Mouse (Mus musculus) erythroblast, embryonic 14.5 days (primary cell): Measurements from ENCODE around the gene Mybpc1. TPM values are rescaled to one million over a fixed set of nuclear protein-coding genes. Genes with fewer than 3 reads are reported as not detected.

Experiments
- H3K27me3 ChIP-seq: 2 replicates; pipeline ENCODE4 v1.6.1; 2012; ENCODE audit warnings: inconsistent platforms; ENCODE audit not compliant: control insufficient read depth
- H3K36me3 ChIP-seq: 2 replicates; pipeline ENCODE4 v1.6.1; 2012; ENCODE audit warnings: mild to moderate bottlenecking, inconsistent platforms; ENCODE audit not compliant: control insufficient read depth
- H3K4me1 ChIP-seq: 2 replicates; pipeline ENCODE4 v1.6.1; 2012; ENCODE audit warnings: inconsistent platforms; ENCODE audit not compliant: control insufficient read depth
- H3K4me3 ChIP-seq: replicated peaks from 2 replicates; pipeline ENCODE3; 2012; ENCODE audit warnings: moderate library complexity, mild to moderate bottlenecking, inconsistent platforms
- H3K9me3 ChIP-seq: 2 replicates; pipeline ENCODE4 v1.6.1; 2012; ENCODE audit warnings: low read length, inconsistent platforms, mixed read lengths; ENCODE audit not compliant: control insufficient read depth
- GATA1 ChIP-seq: IDR thresholded peaks from 2 replicates; pipeline ENCODE4 v1.6.1; 2012; ENCODE audit warnings: low read length, inconsistent platforms, mixed read lengths
- TAL1 ChIP-seq: IDR thresholded peaks from 3 replicates; pipeline ENCODE4 v1.6.1; 2012; ENCODE audit warnings: low read length, inconsistent platforms, mixed read lengths
- polyA plus RNA-seq: library from polyadenylated mRNA; stranded (reverse); fragments of >175 nt; gene quantifications from 2 replicates; pipeline ENCODE4 v1.2.3, GENCODE M21; 2012

The Mybpc1 gene
- polyA plus RNA-seq, 1 experiment, result not detected

GRCm38 (mm10) chr10:88578651-88579050 is 26.3 kb downstream of the Mybpc1 start:
- TF ChIP-seq TAL1 (no peak), GATA1 (no peak)
- H3K27me3 ChIP-seq, result no peaks in the 10 kb centered on the region
- H3K4me3 ChIP-seq, result no peak overlapping the region
- no peaks in the 10 kb centered on the region for H3K9me3 ChIP-seq
- H3K36me3 ChIP-seq, result no peaks in the 10 kb centered on the region
- H3K4me1 ChIP-seq, result no peaks in the 10 kb centered on the region

GRCm38 (mm10) chr10:88574115-88574635 is 30.8 kb downstream of the Mybpc1 start:
- H3K4me3 ChIP-seq, result no peak overlapping the region
- no peaks in the 10 kb centered on the region for H3K9me3 ChIP-seq
- H3K4me1 ChIP-seq, result no peaks in the 10 kb centered on the region
- H3K27me3 ChIP-seq, result no peaks in the 10 kb centered on the region
- no peaks in the 10 kb centered on the region for H3K36me3 ChIP-seq
- no peak for TF ChIP-seq TAL1
- TF ChIP-seq GATA1, result no peak

DNA sequence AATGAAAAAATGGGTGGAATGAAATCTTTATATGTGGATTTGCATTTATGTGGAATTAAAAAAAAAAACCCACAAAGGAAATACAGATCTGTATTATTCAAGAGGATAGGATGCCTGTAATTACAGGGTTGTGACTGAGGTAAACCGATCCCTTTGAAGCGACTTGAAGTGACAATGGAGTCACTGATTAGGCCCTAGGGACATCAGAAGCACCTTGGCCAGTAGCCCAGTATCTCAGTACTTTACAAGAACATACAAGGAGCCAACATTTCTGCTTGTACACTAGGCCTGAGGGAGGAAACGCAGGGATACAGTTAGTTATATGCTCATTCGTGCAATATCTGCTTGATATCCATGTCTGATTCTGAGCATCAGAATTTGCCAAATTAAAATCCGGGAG is 32.8 kb downstream of the Mybpc1 start:
- Histone ChIP-seq H3K9me3 (no peaks in the 10 kb centered on the region), H3K27me3 (no peaks in the 10 kb centered on the region), H3K4me1 (no peaks in the 10 kb centered on the region)

DNA sequence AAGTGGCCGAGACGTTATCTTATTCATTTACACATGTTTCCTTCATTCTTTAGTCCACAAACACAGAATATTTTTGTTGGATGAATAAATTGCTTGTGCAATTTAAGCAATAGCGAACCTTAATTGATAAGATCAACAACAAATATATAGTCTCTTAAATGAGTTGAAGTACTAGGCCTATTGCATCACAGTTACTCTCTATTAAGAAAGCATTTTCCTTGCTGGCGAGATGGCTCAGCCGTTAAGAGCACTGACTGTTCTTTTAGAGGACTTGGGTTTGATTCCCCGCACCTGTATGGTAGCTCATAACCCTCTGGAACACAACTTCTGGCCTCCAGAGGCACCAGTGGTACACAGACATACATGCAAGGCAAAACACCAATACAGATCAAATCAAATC is 47.9 kb downstream of the Mybpc1 start:
- TF ChIP-seq GATA1 (no peak), TAL1 (no peak)
- peaks cover 4% of the 10 kb centered on the region; the same call in 1 of the 2 replicates for H3K9me3 ChIP-seq

More for the DNA sequence above, 32.8 kb downstream of the Mybpc1 start:
- TF ChIP-seq TAL1, result no peak
- no peak for TF ChIP-seq GATA1
- Histone ChIP-seq H3K4me3 (no peak overlapping the region), H3K36me3 (no peaks in the 10 kb centered on the region)

GRCm38 (mm10) chr10:88552738-88553137 is 52.2 kb downstream of the Mybpc1 start:
- Histone ChIP-seq H3K27me3 (no peaks in the 10 kb centered on the region), H3K4me3 (no peak overlapping the region), H3K9me3 (no peaks in the 10 kb centered on the region; the same call in 1 of the 2 replicates), H3K4me1 (peaks cover 2% of the 10 kb centered on the region; the same call in 1 of the 2 replicates), H3K36me3 (no peaks in the 10 kb centered on the region)
- TF ChIP-seq TAL1, result no peak
- no peak for TF ChIP-seq GATA1

More for the DNA sequence above, 47.9 kb downstream of the Mybpc1 start:
- no peak overlapping the region for H3K4me3 ChIP-seq
- H3K36me3 ChIP-seq, result no peaks in the 10 kb centered on the region
- H3K27me3 ChIP-seq, result no peaks in the 10 kb centered on the region
- no peaks in the 10 kb centered on the region for H3K4me1 ChIP-seq

GRCm38 (mm10) chr10:88550225-88550624 is 54.7 kb downstream of the Mybpc1 start:
- Histone ChIP-seq H3K27me3 (no peaks in the 10 kb centered on the region), H3K9me3 (no peaks in the 10 kb centered on the region; the same call in 1 of the 2 replicates), H3K4me3 (no peak overlapping the region)

DNA sequence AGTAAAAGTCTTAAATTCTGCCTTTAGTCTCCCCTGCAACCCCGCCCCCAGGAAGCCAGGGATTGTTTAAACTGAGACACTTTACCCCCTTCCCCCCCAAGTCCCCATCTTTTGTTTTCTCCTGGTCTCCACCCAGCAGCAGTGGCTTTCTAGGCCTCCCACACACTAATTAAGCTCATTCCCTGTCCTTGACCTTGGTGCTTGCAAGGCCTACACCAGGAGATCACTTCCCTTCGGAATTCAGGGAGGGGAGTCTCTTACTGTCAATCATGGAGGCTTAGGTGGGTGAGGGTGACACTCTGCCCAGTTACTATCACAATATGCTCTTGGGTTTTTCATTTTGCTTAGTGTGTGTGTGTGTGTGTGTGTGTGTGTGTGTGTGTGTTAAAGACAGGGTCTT is 57.3 kb downstream of the Mybpc1 start:
- H3K27me3 ChIP-seq, result no peaks in the 10 kb centered on the region
- H3K9me3 ChIP-seq, result peaks cover 3% of the 10 kb centered on the region; the same call in 1 of the 2 replicates
- H3K4me3 ChIP-seq, result no peak overlapping the region
- TF ChIP-seq TAL1, result no peak
- H3K36me3 ChIP-seq, result no peaks in the 10 kb centered on the region
- H3K4me1 ChIP-seq, result peaks cover 2% of the 10 kb centered on the region; the same call in 1 of the 2 replicates

More at GRCm38 (mm10) chr10:88550225-88550624, 54.7 kb downstream of the Mybpc1 start:
- Histone ChIP-seq H3K36me3 (no peaks in the 10 kb centered on the region), H3K4me1 (peaks cover 2% of the 10 kb centered on the region; the same call in 1 of the 2 replicates)
- TF ChIP-seq GATA1 (no peak), TAL1 (no peak)

- H3K27me3 ChIP-seq, result no peaks in the 10 kb centered on the region
- H3K4me1 ChIP-seq, result no peaks in the 10 kb centered on the region
- no peak for TF ChIP-seq TAL1
- no peak for TF ChIP-seq GATA1
- no peaks in the 10 kb centered on the region; the same call in 1 of the 2 replicates for H3K9me3 ChIP-seq
- no peaks in the 10 kb centered on the region for H3K36me3 ChIP-seq
- H3K4me3 ChIP-seq, result no peak overlapping the region
These were observed 74.3 kb downstream of the Mybpc1 start for GRCm38 (mm10) chr10:88530631-88531030.

- no peak overlapping the region for H3K4me3 ChIP-seq
- no peaks in the 10 kb centered on the region for H3K9me3 ChIP-seq
- H3K4me1 ChIP-seq, result peaks cover 2% of the 10 kb centered on the region; the same call in 1 of the 2 replicates
- no peaks in the 10 kb centered on the region for H3K36me3 ChIP-seq
- H3K27me3 ChIP-seq, result no peaks in the 10 kb centered on the region
- TF ChIP-seq GATA1 (no peak), TAL1 (no peak)
These were observed 80.9 kb downstream of the Mybpc1 start for GRCm38 (mm10) chr10:88524016-88524415.

DNA sequence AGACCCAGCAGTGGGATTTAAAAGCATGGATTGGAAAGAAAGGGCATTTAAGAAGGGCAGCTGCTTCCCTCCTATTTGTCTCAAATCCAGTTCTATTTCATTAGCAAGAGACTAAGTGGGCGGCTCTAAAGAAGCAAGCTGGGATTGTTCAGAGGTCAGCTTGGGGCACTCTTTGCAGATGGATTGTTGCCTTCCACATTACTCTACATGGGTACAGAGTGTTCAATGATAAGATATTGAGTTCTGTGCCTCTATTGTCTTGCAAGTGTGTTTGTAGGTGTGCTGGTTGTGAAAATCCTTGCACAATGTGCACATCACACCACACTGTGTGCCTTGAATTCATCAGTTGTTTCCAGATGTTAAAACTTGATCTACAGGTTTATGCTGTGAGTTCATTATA is 81.7 kb downstream of the Mybpc1 start:
- Histone ChIP-seq H3K36me3 (no peaks in the 10 kb centered on the region), H3K27me3 (no peaks in the 10 kb centered on the region), H3K9me3 (no peaks in the 10 kb centered on the region), H3K4me3 (no peak overlapping the region), H3K4me1 (peaks cover 2% of the 10 kb centered on the region; the same call in 1 of the 2 replicates)
- TF ChIP-seq GATA1 (no peak), TAL1 (no peak)
